Mouse (Mus musculus): ENCODE data around the gene Syne1. TPM values are rescaled to one million over a fixed set of nuclear protein-coding genes. Genes with fewer than 3 reads are reported as not detected.

Syne1 gene
- total and polyA plus RNA-seq, 3 experiments: 5.3 to 6.8 TPM; not detected in 1

DNA sequence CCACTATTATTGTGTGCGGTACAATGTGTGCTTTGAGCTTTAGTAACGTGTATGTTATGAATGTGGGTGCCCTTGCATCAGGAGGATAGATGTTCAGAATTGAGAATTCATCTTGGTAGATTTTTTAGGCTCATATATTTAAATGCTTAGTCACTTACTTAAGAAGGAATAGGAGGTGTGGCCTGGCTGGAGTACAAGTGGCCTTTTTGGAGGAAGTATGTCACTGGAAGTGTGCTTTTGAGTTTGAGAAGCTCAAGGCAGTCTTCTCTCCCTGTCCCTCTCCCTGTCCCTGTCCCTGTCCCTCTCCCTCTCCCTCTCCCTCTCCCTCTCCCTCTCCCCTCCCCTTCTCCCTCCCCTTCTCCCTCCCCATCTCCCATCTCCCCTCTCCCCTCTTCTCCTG is 39.8 kb upstream of the Syne1 start:
- peak; percentile 32 for DNase-seq (ENCODE audit: low read depth, low spot score)
- Histone ChIP-seq H3K27me3 (ENCODE audit: control insufficient read depth in 1 of 2, insufficient read depth in 2 of 2, low read length in 2 of 2) (peaks cover 0 to 1% of the 10 kb centered on the region in 2 experiments; a peak in 1 of 4 replicates), H3K9ac (ENCODE audit: control insufficient read depth, low read depth, low read length, poor library complexity, severe bottlenecking) (no peak overlapping the region), H3K4me1 (ENCODE audit: control insufficient read depth in 1 of 2, insufficient read depth in 2 of 2, low read length in 2 of 2) (peaks cover 0 to 8% of the 10 kb centered on the region in 2 experiments; a peak in 2 of 4 replicates), H3K36me3 (ENCODE audit: control insufficient read depth in 1 of 2, insufficient read depth in 2 of 2, low read length in 2 of 2) (peaks cover 0 to 3% of the 10 kb centered on the region in 2 experiments; a peak in 2 of 4 replicates), H3K79me2 (ENCODE audit: control insufficient read depth, insufficient read depth, low read length, poor library complexity) (no peaks in the 10 kb centered on the region), H3K27ac (ENCODE audit: control insufficient read depth, low read depth, low read length) (no peak overlapping the region), H3K9me3 (replicated peaks; ENCODE audit: insufficient read depth, low read length) (no peaks in the 10 kb centered on the region), H3K4me3 (ENCODE audit: control insufficient read depth in 1 of 2, insufficient read depth in 1 of 2, low read depth in 2 of 2, low read length in 2 of 2) (no peak overlapping the region)
- TF ChIP-seq CHD2 (IDR thresholded peaks at IDR 0.05; ENCODE audit: low read length) (no peak), EP300 (IDR thresholded peaks at IDR 0.05; ENCODE audit: low read depth in 1 of 2, low read length in 2 of 2) (no peak), USF1 (IDR thresholded peaks at IDR 0.05; ENCODE audit: low read depth, low read length) (no peak), TBP (IDR thresholded peaks at IDR 0.05; ENCODE audit: low read depth, low read length) (no peak), MYB (IDR thresholded peaks at IDR 0.05; ENCODE audit: low read depth, low read length) (no peak), CTCF (IDR thresholded peaks at IDR 0.05 in 2 of 3, conservative IDR thresholded peaks at IDR 0.05 in 1 of 3; ENCODE audit: control insufficient read depth in 1 of 3, insufficient read depth in 1 of 3, low read depth in 2 of 3, low read length in 3 of 3, poor library complexity in 1 of 3, severe bottlenecking in 1 of 3) (no peak), MYC (IDR thresholded peaks at IDR 0.05; ENCODE audit: low read depth, low read length) (no peak), MXI1 (IDR thresholded peaks at IDR 0.05; ENCODE audit: low read depth, low read length) (no peak), POLR2AphosphoS2 (IDR thresholded peaks at IDR 0.05; ENCODE audit: low read length) (no peak), GATA1 (IDR thresholded peaks at IDR 0.05; ENCODE audit: low read depth, low read length) (no peak), RCOR1 (IDR thresholded peaks at IDR 0.05; ENCODE audit: low read depth, low read length) (no peak), HCFC1 (IDR thresholded peaks at IDR 0.05; ENCODE audit: low read depth, low read length) (no peak), ZNF384 (IDR thresholded peaks at IDR 0.05; ENCODE audit: low read depth, low read length) (no peak), ZC3H11A (IDR thresholded peaks at IDR 0.05; ENCODE audit: low read depth, low read length) (no peak)

DNA sequence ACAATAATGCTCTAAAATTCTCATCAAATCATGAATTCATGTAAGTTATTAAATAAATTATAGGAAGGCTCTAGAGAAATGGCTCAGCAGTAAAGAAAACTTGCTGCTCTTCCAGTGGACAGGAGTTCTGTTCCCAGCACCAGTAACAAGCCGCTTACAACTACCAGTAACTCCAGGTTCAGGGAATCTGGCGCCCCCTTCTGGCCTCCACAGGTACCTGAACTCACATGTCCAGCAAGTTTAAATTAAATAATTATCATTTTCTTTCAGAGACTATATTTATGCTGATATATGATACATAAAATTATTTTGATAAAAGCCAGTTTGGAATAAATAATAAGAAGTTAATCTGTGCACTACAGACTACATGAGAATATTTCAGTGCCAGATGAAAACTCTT is 22.0 kb upstream of the Syne1 start:
- Histone ChIP-seq H3K79me2 (ENCODE audit: control insufficient read depth, insufficient read depth, low read length, poor library complexity) (no peaks in the 10 kb centered on the region), H3K4me3 (ENCODE audit: control insufficient read depth in 1 of 2, insufficient read depth in 1 of 2, low read depth in 2 of 2, low read length in 2 of 2) (no peak overlapping the region), H3K27me3 (ENCODE audit: control insufficient read depth in 1 of 2, insufficient read depth in 2 of 2, low read length in 2 of 2) (no peaks in the 10 kb centered on the region; a peak in 1 of 4 replicates), H3K4me1 (ENCODE audit: control insufficient read depth in 1 of 2, insufficient read depth in 2 of 2, low read length in 2 of 2) (no peaks in the 10 kb centered on the region), H3K9ac (ENCODE audit: control insufficient read depth, low read depth, low read length, poor library complexity, severe bottlenecking) (no peak overlapping the region), H3K36me3 (ENCODE audit: control insufficient read depth in 1 of 2, insufficient read depth in 2 of 2, low read length in 2 of 2) (no peaks in the 10 kb centered on the region), H3K9me3 (replicated peaks; ENCODE audit: insufficient read depth, low read length) (no peaks in the 10 kb centered on the region), H3K27ac (ENCODE audit: control insufficient read depth, low read depth, low read length) (no peak overlapping the region)
- peak; percentile 34 for DNase-seq (ENCODE audit: low read depth, low spot score)
- no peak for TF ChIP-seq MYB (IDR thresholded peaks at IDR 0.05; ENCODE audit: low read depth, low read length)
- no peak for TF ChIP-seq MXI1 (IDR thresholded peaks at IDR 0.05; ENCODE audit: low read depth, low read length)
- TF ChIP-seq ETS1 (IDR thresholded peaks at IDR 0.05; ENCODE audit: low read depth, low read length): no peak
- no peak for TF ChIP-seq CHD1 (IDR thresholded peaks at IDR 0.05; ENCODE audit: low read depth, low read length)
- no peak for TF ChIP-seq JUND (IDR thresholded peaks at IDR 0.05; ENCODE audit: low read depth, low read length)
- no peak for TF ChIP-seq SIN3A (IDR thresholded peaks at IDR 0.05; ENCODE audit: low read length)
- no peak for TF ChIP-seq ZMIZ1 (IDR thresholded peaks at IDR 0.05; ENCODE audit: low read depth, low read length)
- no peak for TF ChIP-seq ZKSCAN1 (IDR thresholded peaks at IDR 0.05; ENCODE audit: low read depth, low read length)
- TF ChIP-seq NELFE (IDR thresholded peaks at IDR 0.05; ENCODE audit: low read depth, low read length): no peak
- no peak for TF ChIP-seq RCOR1 (IDR thresholded peaks at IDR 0.05; ENCODE audit: low read depth, low read length)
- TF ChIP-seq TAL1 (IDR thresholded peaks at IDR 0.05; ENCODE audit: low read length): no peak
- no peak for TF ChIP-seq ZC3H11A (IDR thresholded peaks at IDR 0.05; ENCODE audit: low read depth, low read length)
- peak; percentile 45 to 56 (median 45); a peak in 5 of 6 replicates for TF ChIP-seq CTCF (IDR thresholded peaks at IDR 0.05 in 2 of 3, conservative IDR thresholded peaks at IDR 0.05 in 1 of 3; ENCODE audit: control insufficient read depth in 1 of 3, insufficient read depth in 1 of 3, low read depth in 2 of 3, low read length in 3 of 3, poor library complexity in 1 of 3, severe bottlenecking in 1 of 3)
- TF ChIP-seq MEF2A (IDR thresholded peaks at IDR 0.05; ENCODE audit: extremely low read depth, insufficient replicate concordance, low read depth, low read length, poor library complexity, severe bottlenecking): no peak
- TF ChIP-seq RAD21 (IDR thresholded peaks at IDR 0.05; ENCODE audit: low read depth, low read length): peak; percentile 21
- no peak for TF ChIP-seq POLR2AphosphoS5 (IDR thresholded peaks at IDR 0.05; ENCODE audit: borderline replicate concordance, low read depth, low read length)
- TF ChIP-seq USF2 (IDR thresholded peaks at IDR 0.05; ENCODE audit: borderline replicate concordance in 1 of 2, insufficient read depth in 1 of 2, low read depth in 1 of 2, low read length in 2 of 2): no peak
- TF ChIP-seq TCF12 (IDR thresholded peaks at IDR 0.05; ENCODE audit: low read depth, low read length): no peak
- peak; percentile 21; the same call in 1 of the 2 replicates for TF ChIP-seq SMC3 (IDR thresholded peaks at IDR 0.05; ENCODE audit: low read depth, low read length)
- no peak for TF ChIP-seq ZNF384 (IDR thresholded peaks at IDR 0.05; ENCODE audit: low read depth, low read length)
- TF ChIP-seq CHD2 (IDR thresholded peaks at IDR 0.05; ENCODE audit: low read length): no peak
- no peak for TF ChIP-seq GABPA (IDR thresholded peaks at IDR 0.05; ENCODE audit: low read depth, low read length)
- TF ChIP-seq HCFC1 (IDR thresholded peaks at IDR 0.05; ENCODE audit: low read depth, low read length): no peak
- no peak for TF ChIP-seq MAFK (IDR thresholded peaks at IDR 0.05; ENCODE audit: borderline replicate concordance, low read depth, low read length)
- TF ChIP-seq MAX (IDR thresholded peaks at IDR 0.05; ENCODE audit: low read length): no peak

Data from MEL (cell line).